Mouse (Mus musculus) embryo, embryonic 11 days (tissue): ENCODE measurements at regions not wholly inside any gene's neighbourhood (a gene's known extent, or its start where the extent isn't known, plus 50 kb on each side); places are given as distances from the start of the nearest gene placed in this dataset.

ENCODE experiments used
- DNase-seq: peaks from one replicate; pipeline ENCODE4 v3.0.0-alpha.2; 2015

DNA sequence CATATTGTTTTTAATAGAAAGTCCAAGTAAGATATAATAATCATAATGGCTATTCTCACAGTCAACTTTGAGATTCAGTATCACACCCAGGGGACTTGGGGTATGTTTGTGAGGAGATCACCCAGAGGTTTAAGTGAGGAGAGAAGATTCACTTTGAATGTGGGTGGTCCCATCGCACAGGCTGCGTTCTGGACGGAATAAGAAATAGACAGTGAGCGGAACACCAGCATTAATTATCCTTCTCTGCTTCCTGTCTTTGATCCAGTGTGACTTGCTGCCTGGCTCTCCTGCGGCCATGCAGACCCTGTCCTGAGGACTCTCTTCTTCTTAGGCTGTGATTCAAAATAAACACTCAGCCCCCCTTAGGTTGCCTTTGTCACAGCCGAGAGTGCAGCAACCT, 60.6 kb upstream of the Kras start:
- DNase-seq: no peak

GRCm38 (mm10) chr6:145309025-145309424, 59.0 kb upstream of the Kras start:
- no peak for DNase-seq

GRCm38 (mm10) chr6:145307237-145307636, 57.2 kb upstream of the Kras start:
- no peak for DNase-seq

- DNase-seq: no peak
Measured at GRCm38 (mm10) chr6:145306331-145307124, 56.5 kb upstream of the Kras start.

- no peak for DNase-seq
Measured at GRCm38 (mm10) chr6:145305669-145306068, 55.6 kb upstream of the Kras start.

- peak; percentile 72 for DNase-seq
Measured at GRCm38 (mm10) chr6:145303641-145304070, 53.6 kb upstream of the Kras start.

DNA sequence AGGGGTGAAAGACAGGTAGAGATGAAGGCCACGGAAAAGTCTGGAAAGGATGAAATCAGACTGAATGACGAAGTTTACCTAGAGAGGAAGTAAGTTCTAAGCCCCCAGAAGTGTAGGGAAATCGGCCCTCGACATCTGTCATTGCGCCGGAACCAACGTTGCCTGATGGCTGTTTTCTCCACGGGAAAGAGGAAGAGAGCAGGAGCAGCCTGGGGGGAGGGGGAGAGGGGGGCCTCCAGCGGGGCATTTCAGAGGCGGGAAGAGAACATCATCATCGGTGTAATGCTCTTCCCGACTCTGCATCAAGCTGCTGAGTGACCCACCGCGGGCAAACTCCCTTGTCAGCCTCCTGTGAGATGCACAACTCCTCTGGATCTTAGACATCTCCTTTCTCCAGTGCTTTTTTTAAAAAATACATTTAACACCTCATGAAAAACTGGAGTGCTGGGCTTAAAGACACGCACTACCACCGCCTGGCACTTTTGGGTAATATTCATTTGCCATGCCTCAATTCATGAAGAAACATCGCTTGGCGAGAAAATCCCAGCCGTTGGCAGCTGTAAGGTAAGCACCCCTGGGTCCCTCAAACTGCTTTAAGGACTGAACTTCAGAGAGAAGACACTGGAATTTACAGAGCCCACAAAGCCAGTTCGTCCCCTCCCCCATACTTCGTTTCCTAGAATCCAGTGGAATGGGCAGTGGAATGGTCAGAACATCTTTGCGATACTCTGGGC, 53.0 kb upstream of the Kras start:
- DNase-seq: no peak

- DNase-seq: no peak
Measured at GRCm38 (mm10) chr6:145302105-145302504, 52.1 kb upstream of the Kras start.

- no peak for DNase-seq
Measured at GRCm38 (mm10) chr6:145300266-145300858, 50.3 kb upstream of the Kras start.
